Mouse (Mus musculus): ENCODE measurements around the gene Bmp2. TPM values are rescaled to one million over a fixed set of nuclear protein-coding genes. Genes with fewer than 3 reads are reported as not detected.

The Bmp2 gene
- polyA plus RNA-seq (2016; fragmentation: Nextera tagmentation; extraction: Ambion mirVana): 37.8 and 38.5 TPM in 2 replicates

- peak within 1 kb of the TSS; percentile 76 for H3K4me3 ChIP-seq (replicated peaks)
- H3K4me2 ChIP-seq: peak within 1 kb of the TSS; percentile 77
- H3K27me3 ChIP-seq: peaks cover 41% of the 10 kb centered on the region
- H3K4me1 ChIP-seq (replicated peaks): peaks cover 37% of the 10 kb centered on the region
- peaks cover 7% of the 10 kb centered on the region; the same call in 1 of the 2 replicates for H3K36me3 ChIP-seq
- H3K9me3 ChIP-seq: no peaks in the 10 kb centered on the region
- peak; percentile 44 for ATAC-seq (ENCODE audit: insufficient number of reproducible peaks, insufficient read depth, low FRiP score, low TSS enrichment, low read depth)
- WGBS: under 1% methylated on average over 98 of the region's 110 CpGs
- peak within 1 kb of the TSS; percentile 85 for H3K27ac ChIP-seq
- peak within 1 kb of the TSS; percentile 88 for H3K9ac ChIP-seq (replicated peaks)
Observed at GRCm38 (mm10) chr2:133552031-133552841, at the start of gene Bmp2. Gene Bmp2 (plus strand): TSS chr2:133552159.

- H3K4me3 ChIP-seq (replicated peaks): no peak overlapping the region
- H3K27me3 ChIP-seq: no peaks in the 10 kb centered on the region
- 68% methylated on average over 2 of the region's 2 CpGs for WGBS
- peaks cover 9% of the 10 kb centered on the region; the same call in 1 of the 2 replicates for H3K4me1 ChIP-seq (replicated peaks)
- H3K36me3 ChIP-seq: no peaks in the 10 kb centered on the region
- no peak overlapping the region for H3K27ac ChIP-seq
- H3K9ac ChIP-seq (replicated peaks): no peak overlapping the region
- H3K4me2 ChIP-seq: no peak overlapping the region
- H3K9me3 ChIP-seq: no peaks in the 10 kb centered on the region
- ATAC-seq (ENCODE audit: insufficient number of reproducible peaks, insufficient read depth, low FRiP score, low TSS enrichment, low read depth): no peak
Observed at GRCm38 (mm10) chr2:133505678-133506077, 46.3 kb upstream of the Bmp2 start.

- no peak for ATAC-seq (ENCODE audit: insufficient number of reproducible peaks, insufficient read depth, low FRiP score, low TSS enrichment, low read depth)
Observed at GRCm38 (mm10) chr2:133507045-133507444, 44.9 kb upstream of the Bmp2 start.

DNA sequence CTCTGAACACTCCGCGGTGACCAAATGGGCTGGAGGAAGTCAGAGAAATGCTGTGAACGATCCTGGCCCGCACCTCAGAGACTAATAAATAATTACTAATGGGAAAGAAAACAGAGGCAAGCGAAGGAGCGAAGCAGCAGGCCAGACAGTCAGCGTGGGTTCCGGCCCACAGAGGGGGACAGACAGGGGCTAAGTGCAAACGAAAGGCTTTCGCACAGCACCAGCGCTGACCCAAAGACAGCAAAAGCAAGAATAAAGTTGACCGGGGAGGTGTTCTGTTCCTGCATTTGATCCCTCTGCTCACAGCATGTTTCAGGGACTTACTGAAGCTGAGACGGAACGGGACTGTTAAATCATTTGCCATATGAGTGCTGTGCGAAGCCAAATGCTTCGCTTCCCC lies 42.8 kb upstream of the Bmp2 start:
- H3K9ac ChIP-seq (replicated peaks): no peak overlapping the region
- WGBS: 38% methylated on average over 16 of the region's 16 CpGs
- peaks cover 9% of the 10 kb centered on the region; the same call in 1 of the 2 replicates for H3K4me1 ChIP-seq (replicated peaks)
- peak overlapping the region; percentile 32 for H3K4me2 ChIP-seq
- H3K27ac ChIP-seq: peak overlapping the region; percentile 9; the same call in 1 of the 2 replicates
- ATAC-seq (ENCODE audit: insufficient number of reproducible peaks, insufficient read depth, low FRiP score, low TSS enrichment, low read depth): peak; percentile 68; the same call in 1 of the 2 replicates
- no peaks in the 10 kb centered on the region for H3K9me3 ChIP-seq
- H3K27me3 ChIP-seq: no peaks in the 10 kb centered on the region
- no peak overlapping the region for H3K4me3 ChIP-seq (replicated peaks)
- H3K36me3 ChIP-seq: no peaks in the 10 kb centered on the region

More at GRCm38 (mm10) chr2:133507045-133507444, 44.9 kb upstream of the Bmp2 start:
- H3K4me3 ChIP-seq (replicated peaks): no peak overlapping the region
- H3K27ac ChIP-seq: no peak overlapping the region
- no peaks in the 10 kb centered on the region for H3K9me3 ChIP-seq
- H3K4me2 ChIP-seq: no peak overlapping the region
- peaks cover 9% of the 10 kb centered on the region; the same call in 1 of the 2 replicates for H3K4me1 ChIP-seq (replicated peaks)
- WGBS: 88% methylated on average over 4 of the region's 4 CpGs
- H3K9ac ChIP-seq (replicated peaks): no peak overlapping the region
- H3K36me3 ChIP-seq: no peaks in the 10 kb centered on the region
- no peaks in the 10 kb centered on the region for H3K27me3 ChIP-seq

- ATAC-seq (ENCODE audit: insufficient number of reproducible peaks, insufficient read depth, low FRiP score, low TSS enrichment, low read depth): no peak
- no peak overlapping the region for H3K4me2 ChIP-seq
- no peaks in the 10 kb centered on the region for H3K36me3 ChIP-seq
- no peaks in the 10 kb centered on the region for H3K27me3 ChIP-seq
- WGBS: 88% methylated on average over 9 of the region's 9 CpGs
- peaks cover 9% of the 10 kb centered on the region; the same call in 1 of the 2 replicates for H3K4me1 ChIP-seq (replicated peaks)
- H3K27ac ChIP-seq: no peak overlapping the region
- no peak overlapping the region for H3K9ac ChIP-seq (replicated peaks)
- no peak overlapping the region for H3K4me3 ChIP-seq (replicated peaks)
- no peaks in the 10 kb centered on the region for H3K9me3 ChIP-seq
Observed at GRCm38 (mm10) chr2:133511011-133511779, 40.8 kb upstream of the Bmp2 start.

DNA sequence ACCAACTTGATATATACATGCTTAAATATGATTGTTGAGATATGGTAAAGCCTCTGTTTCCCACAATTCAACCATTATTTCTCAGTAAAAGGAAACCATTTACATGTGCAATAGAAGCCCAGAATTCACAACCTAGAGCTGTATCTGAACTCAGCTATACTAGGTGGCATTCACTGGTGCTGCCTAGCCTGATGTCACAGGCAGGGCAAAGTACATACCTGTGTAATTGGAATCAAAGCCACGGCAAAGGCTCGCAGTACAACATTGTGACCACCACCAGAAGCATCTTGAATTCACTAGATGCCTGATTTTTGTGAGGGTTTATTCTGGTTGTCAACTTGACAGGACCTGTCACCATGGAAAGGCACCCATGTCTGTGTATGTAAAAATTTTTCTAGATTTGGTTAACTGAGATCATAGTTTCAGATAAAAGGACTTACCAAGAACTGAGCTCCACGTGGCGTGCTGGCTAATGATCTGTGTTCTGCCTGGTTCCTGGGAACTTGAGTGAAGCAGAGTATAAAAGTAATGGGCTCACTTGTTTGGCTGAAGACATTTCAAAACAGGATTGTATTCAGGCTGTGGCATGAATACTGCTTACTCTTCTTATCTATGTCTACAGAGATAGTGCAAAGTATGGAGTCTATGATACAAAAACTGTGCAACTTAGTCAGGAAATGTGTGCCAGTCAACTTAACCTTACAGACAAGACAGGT lies 35.5 kb upstream of the Bmp2 start:
- no peak overlapping the region for H3K9ac ChIP-seq (replicated peaks)
- H3K27me3 ChIP-seq: no peaks in the 10 kb centered on the region
- H3K9me3 ChIP-seq: no peaks in the 10 kb centered on the region
- no peak overlapping the region for H3K4me3 ChIP-seq (replicated peaks)
- H3K36me3 ChIP-seq: no peaks in the 10 kb centered on the region
- 88% methylated on average over 4 of the region's 4 CpGs for WGBS
- peaks cover 3% of the 10 kb centered on the region; the same call in 1 of the 2 replicates for H3K4me1 ChIP-seq (replicated peaks)
- H3K4me2 ChIP-seq: no peak overlapping the region
- ATAC-seq (ENCODE audit: insufficient number of reproducible peaks, insufficient read depth, low FRiP score, low TSS enrichment, low read depth): no peak
- no peak overlapping the region for H3K27ac ChIP-seq

GRCm38 (mm10) chr2:133517867-133518266 lies 34.1 kb upstream of the Bmp2 start:
- H3K9me3 ChIP-seq: no peaks in the 10 kb centered on the region
- H3K4me2 ChIP-seq: no peak overlapping the region
- no peak overlapping the region for H3K27ac ChIP-seq
- no peak overlapping the region for H3K9ac ChIP-seq (replicated peaks)
- no peaks in the 10 kb centered on the region for H3K36me3 ChIP-seq
- WGBS: 86% methylated on average over 2 of the region's 2 CpGs
- H3K27me3 ChIP-seq: no peaks in the 10 kb centered on the region
- H3K4me3 ChIP-seq (replicated peaks): no peak overlapping the region
- ATAC-seq (ENCODE audit: insufficient number of reproducible peaks, insufficient read depth, low FRiP score, low TSS enrichment, low read depth): no peak
- H3K4me1 ChIP-seq (replicated peaks): peaks cover 3% of the 10 kb centered on the region; the same call in 1 of the 2 replicates

DNA sequence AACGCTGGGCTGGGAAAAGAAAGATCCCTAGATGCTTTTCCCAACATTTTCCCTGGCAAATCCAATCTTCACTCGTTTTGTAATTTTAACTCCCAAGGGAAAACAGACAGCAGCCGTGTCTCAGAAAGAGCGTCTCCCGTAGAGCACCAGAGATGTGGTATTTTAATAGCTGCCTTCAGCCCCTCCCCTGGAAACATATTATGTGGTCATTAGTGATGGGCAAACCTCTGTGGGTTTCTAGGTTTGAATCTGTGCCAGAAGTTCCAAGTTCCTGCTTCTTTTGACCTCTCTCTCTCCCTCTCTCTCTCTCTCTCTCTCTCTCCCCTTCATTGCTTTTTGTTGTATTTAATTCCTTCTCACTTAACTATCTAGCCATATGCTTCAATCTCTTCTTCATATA lies 30.8 kb upstream of the Bmp2 start:
- H3K9me3 ChIP-seq: no peaks in the 10 kb centered on the region
- H3K27me3 ChIP-seq: no peaks in the 10 kb centered on the region
- no peak overlapping the region for H3K4me3 ChIP-seq (replicated peaks)
- H3K9ac ChIP-seq (replicated peaks): no peak overlapping the region
- WGBS: 51% methylated on average over 5 of the region's 5 CpGs
- peaks cover 11% of the 10 kb centered on the region; the same call in 1 of the 2 replicates for H3K4me1 ChIP-seq (replicated peaks)
- no peak for ATAC-seq (ENCODE audit: insufficient number of reproducible peaks, insufficient read depth, low FRiP score, low TSS enrichment, low read depth)
- no peaks in the 10 kb centered on the region for H3K36me3 ChIP-seq
- H3K27ac ChIP-seq: no peak overlapping the region
- no peak overlapping the region for H3K4me2 ChIP-seq

- H3K4me3 ChIP-seq (replicated peaks): no peak overlapping the region
- no peak for ATAC-seq (ENCODE audit: insufficient number of reproducible peaks, insufficient read depth, low FRiP score, low TSS enrichment, low read depth)
- no peak overlapping the region for H3K9ac ChIP-seq (replicated peaks)
- H3K27ac ChIP-seq: no peak overlapping the region
- no peaks in the 10 kb centered on the region for H3K9me3 ChIP-seq
- peaks cover 11% of the 10 kb centered on the region; the same call in 1 of the 2 replicates for H3K4me1 ChIP-seq (replicated peaks)
- H3K36me3 ChIP-seq: no peaks in the 10 kb centered on the region
- no peaks in the 10 kb centered on the region for H3K27me3 ChIP-seq
- 89% methylated on average over 2 of the region's 2 CpGs for WGBS
- no peak overlapping the region for H3K4me2 ChIP-seq
Observed at GRCm38 (mm10) chr2:133522121-133522520, 29.8 kb upstream of the Bmp2 start.

- ATAC-seq (ENCODE audit: insufficient number of reproducible peaks, insufficient read depth, low FRiP score, low TSS enrichment, low read depth): peak; percentile 56; the same call in 1 of the 2 replicates
- H3K9ac ChIP-seq (replicated peaks): no peak overlapping the region
- H3K27ac ChIP-seq: no peak overlapping the region
- no peak overlapping the region for H3K4me2 ChIP-seq
- H3K4me3 ChIP-seq (replicated peaks): no peak overlapping the region
- no peaks in the 10 kb centered on the region for H3K36me3 ChIP-seq
- no peaks in the 10 kb centered on the region for H3K9me3 ChIP-seq
- no peaks in the 10 kb centered on the region for H3K27me3 ChIP-seq
- 45% methylated on average over 4 of the region's 4 CpGs for WGBS
- peaks cover 11% of the 10 kb centered on the region; the same call in 1 of the 2 replicates for H3K4me1 ChIP-seq (replicated peaks)
Observed at GRCm38 (mm10) chr2:133525621-133526181, 26.3 kb upstream of the Bmp2 start.

Data from limb, embryonic 12.5 days (tissue).